Mouse (Mus musculus) ES-Bruce4 (cell line): Measurements from ENCODE around the gene Gm7879.

Source experiments
- CTCF ChIP-seq: IDR thresholded peaks from one replicate; pipeline ENCODE4 v1.8.1; 2011; ENCODE audit warnings: low read depth, low read length
- EP300 ChIP-seq: IDR thresholded peaks from 2 replicates; pipeline ENCODE4 v1.6.1; 2011; ENCODE audit warnings: low read depth, low read length; ENCODE audit not compliant: insufficient read depth

- no peak for TF ChIP-seq EP300
- TF ChIP-seq CTCF, result no peak
Observed at GRCm38 (mm10) chr5:43871845-43872244, 41.1 kb upstream of the Gm7879 start.
